Mouse (Mus musculus): ENCODE data around the gene Syngr2.

DNA sequence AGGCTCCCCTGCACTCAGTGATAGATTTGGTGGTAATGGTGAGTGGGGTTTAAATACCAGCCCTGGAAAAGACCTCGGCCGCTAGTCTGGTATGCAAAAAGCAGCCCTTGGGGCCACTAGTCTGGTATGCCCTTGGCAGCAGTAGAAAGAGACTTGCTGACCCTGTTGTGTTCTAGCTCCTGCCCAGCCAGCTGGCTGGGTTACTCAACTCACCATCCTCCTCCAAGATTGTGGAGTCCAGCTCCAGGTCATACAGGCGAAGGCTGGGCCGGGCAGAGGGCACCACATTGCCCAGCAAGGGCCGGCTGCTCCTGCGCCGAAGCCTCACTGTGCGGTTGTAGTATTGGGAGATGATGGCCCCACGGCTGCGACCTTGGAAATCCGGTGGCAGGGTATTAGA, 31.4 kb upstream of the Syngr2 start:
- no peak for TF ChIP-seq GATA1 (IDR thresholded peaks at IDR 0.05; ENCODE audit: borderline replicate concordance, low read length)
- no peak for TF ChIP-seq FLI1 (IDR thresholded peaks at IDR 0.05; ENCODE audit: low read length)
